Comparison of ENCODE assay signal across 30 mouse cellular contexts in genomic region chr9:119060701-119061100, GRCm38 (mm10). TPM values are rescaled to one million over a fixed set of nuclear protein-coding genes. Genes with fewer than 3 reads are reported as not detected.
DNase-seq lines count a peak whose midpoint lies in the region; ATAC-seq and TF ChIP-seq lines count a peak whose summit lies in the region.
"Had no signal": no experiment of that assay in that cellular context is flagged by ENCODE, and none has a peak within 500 bp of the region (broad histone marks: within the 10 kb centered on the region; RNA-seq: fewer than 3 reads in every experiment).

No protein-coding gene starts in this region.

- no peaks in the 10 kb centered on the region for H3K36me3 ChIP-seq in kidney, embryonic 14.5 days (ENCODE audit: control insufficient read depth, insufficient read depth, low read length)
- peaks cover 0 to 4% of the 10 kb centered on the region in 2 experiments; a peak in 2 of 4 replicates for H3K36me3 ChIP-seq in MEL (ENCODE audit: control insufficient read depth in 1 of 2, insufficient read depth in 2 of 2, low read length in 2 of 2)
- no peaks in the 10 kb centered on the region for H3K36me3 ChIP-seq in kidney, postnatal 0 days (ENCODE audit: insufficient read depth, low read length)
- H3K36me3 ChIP-seq: forebrain, embryonic 10.5 days; G1E; heart, embryonic 10.5 days; heart, embryonic 13.5 days had no signal

- no peaks in the 10 kb centered on the region for H3K27me3 ChIP-seq in kidney, embryonic 14.5 days (ENCODE audit: control insufficient read depth, insufficient read depth, low read length)
- H3K27me3 ChIP-seq in MEL (ENCODE audit: control insufficient read depth in 1 of 2, insufficient read depth in 2 of 2, low read length in 2 of 2) = no peaks in the 10 kb centered on the region
- no peaks in the 10 kb centered on the region for H3K27me3 ChIP-seq in kidney, postnatal 0 days (ENCODE audit: insufficient read depth, low read length)
- H3K27me3 ChIP-seq in cerebellum, adult 2 months (ENCODE audit: control insufficient read depth, insufficient read depth, low read length) = no peaks in the 10 kb centered on the region
- H3K27me3 ChIP-seq: forebrain, embryonic 13.5 days had no signal

- TF ChIP-seq POLR2A in MEL (IDR thresholded peaks at IDR 0.05; ENCODE audit: control insufficient read depth in 1 of 2, insufficient read depth in 1 of 2, low read depth in 1 of 2, low read length in 2 of 2, poor library complexity in 1 of 2) = no peak
- TF ChIP-seq POLR2A in cerebellum, adult 2 months (IDR thresholded peaks at IDR 0.05; ENCODE audit: borderline replicate concordance, insufficient read depth, low read length) = no peak

- no peaks in the 10 kb centered on the region for H3K79me2 ChIP-seq in MEL (ENCODE audit: control insufficient read depth, insufficient read depth, low read length, poor library complexity)

- H3K4me1 ChIP-seq in kidney, embryonic 14.5 days (ENCODE audit: control insufficient read depth, insufficient read depth, low read length) = peaks cover 9% of the 10 kb centered on the region; the same call in 1 of the 2 replicates
- peaks cover 0 to 20% of the 10 kb centered on the region in 2 experiments for H3K4me1 ChIP-seq in MEL (ENCODE audit: control insufficient read depth in 1 of 2, insufficient read depth in 2 of 2, low read length in 2 of 2)
- no peaks in the 10 kb centered on the region for H3K4me1 ChIP-seq in kidney, postnatal 0 days (replicated peaks; ENCODE audit: insufficient read depth, low read length)
- no peaks in the 10 kb centered on the region for H3K4me1 ChIP-seq in cerebellum, adult 2 months (ENCODE audit: control insufficient read depth, insufficient read depth, low read length)
- H3K4me1 ChIP-seq: forebrain, embryonic 13.5 days had no signal

- no peak overlapping the region for H3K4me2 ChIP-seq in kidney, embryonic 14.5 days (replicated peaks; ENCODE audit: low read depth, low read length)
- no peak overlapping the region for H3K4me2 ChIP-seq in kidney, postnatal 0 days (ENCODE audit: low read length)
- H3K4me2 ChIP-seq: forebrain, embryonic 13.5 days; heart, embryonic 13.5 days; hindbrain, embryonic 14.5 days had no signal

- no peak for TF ChIP-seq EP300 in MEL (IDR thresholded peaks at IDR 0.05; ENCODE audit: low read depth in 1 of 2, low read length in 2 of 2)

- H3K9ac ChIP-seq in kidney, embryonic 14.5 days (ENCODE audit: low read depth, low read length) = no peak overlapping the region
- H3K9ac ChIP-seq in MEL (ENCODE audit: control insufficient read depth, low read depth, low read length, poor library complexity, severe bottlenecking) = no peak overlapping the region
- H3K9ac ChIP-seq in kidney, postnatal 0 days (ENCODE audit: low read depth, low read length) = no peak overlapping the region
- H3K9ac ChIP-seq: forebrain, embryonic 13.5 days; heart, embryonic 13.5 days; hindbrain, embryonic 14.5 days had no signal

- TF ChIP-seq RAD21 in MEL (IDR thresholded peaks at IDR 0.05; ENCODE audit: low read depth, low read length) = no peak

- no peaks in the 10 kb centered on the region for H3K9me3 ChIP-seq in kidney, embryonic 14.5 days (ENCODE audit: control insufficient read depth, low read length)
- H3K9me3 ChIP-seq in MEL (replicated peaks; ENCODE audit: insufficient read depth, low read length) = no peaks in the 10 kb centered on the region
- H3K9me3 ChIP-seq in kidney, postnatal 0 days (replicated peaks; ENCODE audit: low read length) = no peaks in the 10 kb centered on the region
- H3K9me3 ChIP-seq: forebrain, embryonic 10.5 days; forebrain, embryonic 13.5 days; heart, embryonic 10.5 days; heart, embryonic 13.5 days had no signal

- peak; percentile 31 for DNase-seq in kidney, adult 18-20 months
- DNase-seq in MEL (ENCODE audit: low read depth, low spot score) = no peak
- DNase-seq in kidney, postnatal 0 days (ENCODE audit: low spot score) = no peak
- DNase-seq in kidney, postnatal 25 days = peak; percentile 30 to 71
- DNase-seq in embryo, embryonic 9.5 days (ENCODE audit: extremely low spot score) = no peak
- no peak for DNase-seq in cerebellum, adult 2 months
- DNase-seq: adrenal gland, adult 8-10 months; adrenal gland, postnatal 36 days; B cell, adult 2 months; cerebellum, adult 18-20 months; cerebellum, adult 9-11 months; cerebellum, postnatal 25 days; gastrocnemius, postnatal 10 days; gastrocnemius, postnatal 36 days; heart, adult 2 months; heart, postnatal 14 days; heart, postnatal 4 days had no signal

- TF ChIP-seq CTCF in MEL (IDR thresholded peaks at IDR 0.05 in 2 of 3, conservative IDR thresholded peaks at IDR 0.05 in 1 of 3; ENCODE audit: control insufficient read depth in 1 of 3, insufficient read depth in 1 of 3, low read depth in 2 of 3, low read length in 3 of 3, poor library complexity in 1 of 3, severe bottlenecking in 1 of 3) = no peak
- TF ChIP-seq CTCF in kidney, postnatal 0 days (IDR thresholded peaks at IDR 0.05; ENCODE audit: low read depth) = no peak
- TF ChIP-seq CTCF in cerebellum, adult 2 months (IDR thresholded peaks at IDR 0.05; ENCODE audit: borderline replicate concordance, insufficient read depth, low read depth, low read length) = no peak

- H3K27ac ChIP-seq in kidney, embryonic 14.5 days (ENCODE audit: low read depth, low read length) = no peak overlapping the region
- H3K27ac ChIP-seq in MEL (ENCODE audit: control insufficient read depth, low read depth, low read length) = no peak overlapping the region
- H3K27ac ChIP-seq in kidney, postnatal 0 days = peak overlapping the region; percentile 5; the same call in 1 of the 2 replicates
- no peak overlapping the region for H3K27ac ChIP-seq in cerebellum, adult 2 months (ENCODE audit: insufficient read depth, low read length)
- H3K27ac ChIP-seq: forebrain, embryonic 10.5 days; forebrain, embryonic 13.5 days; heart, adult 2 months; heart, embryonic 10.5 days; heart, embryonic 13.5 days; hindbrain, embryonic 14.5 days; hindbrain, postnatal 0 days had no signal

- 89% methylated on average over 10 of the region's 10 CpGs for WGBS in kidney, embryonic 14.5 days
- 87% methylated on average over 10 of the region's 10 CpGs for WGBS in kidney, postnatal 0 days
- 90% methylated on average over 10 of the region's 10 CpGs for WGBS in cerebellum, adult 2 months

- no peak for ATAC-seq in kidney, embryonic 14.5 days (ENCODE audit: low FRiP score, low TSS enrichment)
- no peak for ATAC-seq in kidney, postnatal 0 days (replicated peaks; ENCODE audit: low FRiP score, low read depth)
- ATAC-seq: activated CD4-positive, CD25-positive, alpha-beta regulatory T cell, adult 4 months; forebrain, embryonic 13.5 days; forebrain, embryonic 16.5 days; hindbrain, postnatal 0 days had no signal

- no peak overlapping the region for H3K4me3 ChIP-seq in kidney, embryonic 14.5 days (ENCODE audit: low read length)
- H3K4me3 ChIP-seq in MEL (ENCODE audit: control insufficient read depth in 1 of 2, insufficient read depth in 1 of 2, low read depth in 2 of 2, low read length in 2 of 2) = no peak overlapping the region
- H3K4me3 ChIP-seq in kidney, postnatal 0 days (replicated peaks; ENCODE audit: low read depth, low read length) = no peak overlapping the region
- H3K4me3 ChIP-seq in cerebellum, adult 2 months (replicated peaks; ENCODE audit: insufficient read depth, low read depth, low read length) = no peak overlapping the region
- H3K4me3 ChIP-seq: forebrain, embryonic 10.5 days; forebrain, embryonic 13.5 days; heart, adult 2 months; heart, embryonic 10.5 days; heart, embryonic 13.5 days had no signal

TF ChIP-seq in MEL, 35 proteins besides CTCF, POLR2A, EP300 and RAD21:
- TF ChIP-seq MYB (IDR thresholded peaks at IDR 0.05; ENCODE audit: low read depth, low read length) = no peak
- 0 out of 2 replicates have a peak, but pooled peaks have one; percentile 22 for TF ChIP-seq MYC (IDR thresholded peaks at IDR 0.05; ENCODE audit: low read depth, low read length)

RNA-seq across cellular contexts. Expression of gene Vill, which starts 8.1 kb away (rescaled TPM):
- polyA plus RNA-seq in kidney, embryonic 14.5 days (2014; fragmentation: Nextera tagmentation; extraction: Ambion mirVana) = 26.6 and 40.4 TPM in 2 replicates
- 76.2 and 83.3 TPM in 2 replicates for total RNA-seq in MEL (2012; rRNA removed)
- 100 to 1,000 TPM in 1 of 2 experiments, 10 to 100 TPM in 1; 90.9 to 197 TPM for polyA plus RNA-seq in MEL (2012; ENCODE audit: insufficient read depth in 1 of 2, insufficient read length in 2 of 2, low read depth in 1 of 2, low replicate concordance in 2 of 2, missing spikeins in 1 of 2)
- polyA plus RNA-seq in kidney, postnatal 0 days (2015; fragmentation: Nextera tagmentation; extraction: Ambion mirVana) = 38.8 and 41.8 TPM in 2 replicates
- polyA plus RNA-seq in cerebellum, adult 2 months (2012; rRNA removed) = 0.47 and 0.57 TPM in 2 replicates
- total RNA-seq: G1E had no signal
- polyA plus RNA-seq: G1E had no signal

RNA-seq across cellular contexts. Expression of gene Plcd1, which starts 32.6 kb away (rescaled TPM):
- 18.5 and 18.7 TPM in 2 replicates for polyA plus RNA-seq in kidney, embryonic 14.5 days (2014; fragmentation: Nextera tagmentation; extraction: Ambion mirVana)
- not detected in 2 replicates for total RNA-seq in MEL (2012; rRNA removed)
- under 1 TPM in 1 of 2 experiments, not detected in 1; 0.36 TPM for polyA plus RNA-seq in MEL (2012; ENCODE audit: insufficient read depth in 1 of 2, insufficient read length in 2 of 2, low read depth in 1 of 2, low replicate concordance in 2 of 2, missing spikeins in 1 of 2)
- polyA plus RNA-seq in kidney, postnatal 0 days (2015; fragmentation: Nextera tagmentation; extraction: Ambion mirVana) = 17.3 and 17.8 TPM in 2 replicates
- 14.7 and 16.3 TPM in 2 replicates for polyA plus RNA-seq in cerebellum, adult 2 months (2012; rRNA removed)
- total RNA-seq: common myeloid progenitor, adult 5-6 weeks; G1E; granulocyte monocyte progenitor cell, adult 5-6 weeks had no signal
- polyA plus RNA-seq: G1E had no signal

RNA-seq across cellular contexts. Expression of gene Dlec1, which starts 41.6 kb away (rescaled TPM):
- 2.4 and 3.2 TPM in 2 replicates for polyA plus RNA-seq in kidney, embryonic 14.5 days (2014; fragmentation: Nextera tagmentation; extraction: Ambion mirVana)
- total RNA-seq in MEL (2012; rRNA removed) = not detected in 2 replicates
- under 1 TPM in 1 of 2 experiments, not detected in 1; 0.22 TPM for polyA plus RNA-seq in MEL (2012; ENCODE audit: insufficient read depth in 1 of 2, insufficient read length in 2 of 2, low read depth in 1 of 2, low replicate concordance in 2 of 2, missing spikeins in 1 of 2)
- 6.4 and 6.6 TPM in 2 replicates for polyA plus RNA-seq in kidney, postnatal 0 days (2015; fragmentation: Nextera tagmentation; extraction: Ambion mirVana)
- 1.2 and 2.1 TPM in 2 replicates for polyA plus RNA-seq in cerebellum, adult 2 months (2012; rRNA removed)
- total RNA-seq: common myeloid progenitor, adult 5-6 weeks; G1E; gastrocnemius, adult 18-20 months; gastrocnemius, postnatal 36 days had no signal
- polyA plus RNA-seq: G1E had no signal

Comparison
In these comparisons a context has a peak if more than half of its experiments do, and no peak if none do; other contexts are left out.
1. DNase-seq: peak in kidney, adult 18-20 months (single experiment) and kidney, postnatal 25 days (2 of 2); none in MEL (single experiment), kidney, postnatal 0 days (single experiment), embryo, embryonic 9.5 days (single experiment) and cerebellum, adult 2 months (0 of 2).
2. RNA of gene Vill, which starts 8.1 kb away (polyA plus RNA-seq): 90.9 to 197 TPM in MEL, 26.6 to 40.4 TPM in kidney, embryonic 14.5 days and 38.8 to 41.8 TPM in kidney, postnatal 0 days; 0.47 to 0.57 TPM in cerebellum, adult 2 months; every median in the first group is over 10 times any median in the second.
3. RNA of gene Plcd1, which starts 32.6 kb away (polyA plus RNA-seq): 18.5 to 18.7 TPM in kidney, embryonic 14.5 days, 17.3 to 17.8 TPM in kidney, postnatal 0 days and 14.7 to 16.3 TPM in cerebellum, adult 2 months; 0.36 TPM in MEL; every median in the first group is over 10 times any median in the second.